Mouse (Mus musculus): ENCODE results near the gene Zfp609. TPM values are rescaled to one million over a fixed set of nuclear protein-coding genes. Genes with fewer than 3 reads are reported as not detected.
"Not testable (repeated sequence)": the region's sequence is repeated elsewhere in the genome, so short reads cannot be mapped to it uniquely, and the experiment has no call there.

Gene Zfp609
- total RNA-seq, 4 experiments from 2014 or later: 15.8 to 18.8 (median 17.6) TPM

DNA sequence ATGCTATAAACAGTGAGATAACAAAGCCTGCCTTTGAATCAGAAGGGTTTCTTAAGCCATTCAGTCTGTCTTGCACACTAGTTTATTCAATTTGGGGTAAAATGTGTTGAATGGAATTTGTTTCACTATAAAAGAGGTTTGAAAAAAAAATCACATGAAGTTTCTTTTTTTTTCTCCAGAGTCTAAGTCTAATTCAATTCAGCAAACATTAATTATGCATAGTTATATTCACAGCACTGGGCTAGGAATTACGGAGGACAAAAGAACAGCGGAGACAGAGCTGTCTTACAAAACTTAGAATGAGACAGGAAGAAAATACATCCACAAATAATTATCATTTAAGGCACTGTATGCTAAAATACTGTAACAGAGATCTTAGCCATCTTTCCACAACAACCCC lies 9.0 kb downstream of the Zfp609 start:
- no peak for DNase-seq (ENCODE audit: low spot score in 2 of 2)

DNA sequence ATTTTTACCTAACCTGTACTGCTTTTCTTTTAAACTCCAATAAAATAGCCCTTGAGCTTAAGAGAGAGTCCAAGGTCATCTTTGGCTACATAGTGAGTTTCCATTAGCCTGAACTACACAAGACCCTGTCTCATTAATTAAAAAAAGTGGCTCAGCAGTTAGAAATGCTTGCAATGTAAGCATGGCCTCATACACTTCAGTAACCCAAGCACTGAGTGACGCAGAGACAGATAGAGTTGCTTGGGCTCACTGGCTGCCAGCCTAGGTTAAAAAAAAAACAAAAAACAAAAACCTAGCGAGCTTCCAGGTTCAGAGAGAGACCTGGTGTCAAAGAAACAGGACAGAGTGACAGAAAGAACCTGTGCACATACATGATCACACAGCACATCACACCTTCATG lies 14.5 kb downstream of the Zfp609 start:
- DNase-seq (ENCODE audit: low spot score in 2 of 2): no peak

DNA sequence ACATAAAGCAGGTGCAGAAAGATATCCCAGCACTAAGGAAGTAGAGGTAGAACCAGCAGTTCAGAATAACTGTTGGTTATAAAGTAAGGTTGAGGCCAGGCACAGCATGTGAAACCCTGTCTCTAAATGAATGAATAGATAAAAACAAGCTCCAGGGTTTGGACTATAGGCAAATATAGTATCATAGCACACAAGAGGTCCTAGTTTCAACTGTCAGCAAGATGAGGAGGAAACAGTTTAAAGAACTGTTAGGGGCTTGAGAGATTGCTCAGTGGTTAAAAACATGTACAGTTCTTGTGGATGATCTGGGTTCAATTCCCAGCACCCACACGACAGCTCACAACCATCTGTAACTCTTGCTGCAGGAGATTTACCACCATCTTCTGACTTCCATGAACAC lies 15.6 kb downstream of the Zfp609 start:
- DNase-seq (ENCODE audit: low spot score in 2 of 2): no peak

DNA sequence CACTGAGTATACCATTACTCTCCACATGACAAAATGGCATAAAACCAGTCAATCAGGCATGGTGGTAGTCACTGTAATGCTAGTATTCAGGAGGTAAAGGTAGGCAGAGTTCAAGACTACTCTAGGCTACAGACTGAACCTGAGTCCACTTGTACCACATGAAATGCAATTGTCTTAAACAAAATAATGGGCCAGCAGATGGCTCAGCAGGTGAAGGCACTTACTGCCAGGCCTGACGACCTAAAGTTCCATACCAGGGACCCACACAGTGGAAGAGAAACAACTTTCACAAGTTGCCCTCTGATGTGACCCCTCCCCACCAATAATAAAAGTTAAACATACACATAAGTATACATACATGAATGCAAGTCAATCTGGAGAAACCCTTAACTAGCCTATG lies 19.5 kb downstream of the Zfp609 start:
- no peak for DNase-seq (ENCODE audit: low spot score in 2 of 2)

DNA sequence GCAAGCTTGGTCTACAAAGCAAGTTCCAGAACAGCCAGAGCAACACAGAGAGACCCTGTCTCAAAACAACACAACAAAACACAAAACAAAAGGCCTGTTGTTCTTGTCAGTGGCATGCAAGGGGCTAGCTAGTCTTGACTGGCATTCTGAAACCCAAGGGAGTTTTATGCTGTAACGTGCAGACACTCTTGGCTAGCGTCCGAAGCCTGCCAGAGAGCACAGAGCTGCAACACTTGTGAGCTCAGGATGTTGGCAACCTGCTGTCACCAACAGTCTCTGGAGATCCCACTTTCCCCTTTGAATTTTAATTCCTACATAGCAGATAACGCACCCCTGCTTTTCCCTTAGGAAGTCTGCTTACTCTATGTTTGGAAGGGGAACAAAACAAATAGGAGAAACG lies 20.1 kb downstream of the Zfp609 start:
- no peak for DNase-seq (ENCODE audit: low spot score in 2 of 2)

DNA sequence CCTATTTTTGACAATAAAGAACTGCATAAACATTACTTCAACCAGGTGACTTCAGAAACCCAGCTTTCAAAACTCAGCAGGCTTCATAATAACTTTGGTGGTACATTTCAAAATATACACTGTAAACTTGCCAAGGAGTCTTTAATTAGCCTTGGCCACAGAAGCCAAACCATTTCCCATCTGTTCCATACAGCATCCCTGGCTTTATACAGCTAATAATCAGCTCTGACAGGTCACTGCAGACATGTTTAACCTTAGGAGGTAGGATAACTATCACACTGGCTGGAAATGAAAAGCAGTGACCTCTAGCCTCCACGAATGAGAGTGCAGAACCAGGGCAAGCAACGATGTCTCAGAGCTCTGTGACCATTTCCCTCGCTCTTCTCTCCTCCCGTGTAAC lies 27.6 kb downstream of the Zfp609 start:
- no peak for DNase-seq (ENCODE audit: low spot score in 2 of 2)

DNA sequence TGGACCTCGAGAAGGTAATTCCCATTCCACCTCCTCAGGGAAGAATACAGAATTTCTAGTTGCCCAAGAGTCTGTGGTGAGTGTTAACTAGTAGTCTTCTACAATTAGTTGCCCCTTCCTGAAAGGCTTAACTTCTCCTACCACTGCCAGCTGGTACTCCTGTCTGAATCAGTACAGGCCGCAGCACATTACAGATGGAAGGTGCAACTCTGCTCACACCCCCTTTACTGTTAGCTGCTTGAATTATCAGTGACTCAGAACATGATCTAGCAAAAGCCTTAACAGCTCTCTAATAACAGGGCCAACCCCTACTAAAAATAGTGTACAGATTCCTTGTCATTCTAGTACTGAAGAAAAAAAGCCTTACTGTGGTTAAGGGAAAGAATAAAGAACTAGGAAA lies 31.7 kb downstream of the Zfp609 start:
- DNase-seq (ENCODE audit: low spot score in 2 of 2): no peak

DNA sequence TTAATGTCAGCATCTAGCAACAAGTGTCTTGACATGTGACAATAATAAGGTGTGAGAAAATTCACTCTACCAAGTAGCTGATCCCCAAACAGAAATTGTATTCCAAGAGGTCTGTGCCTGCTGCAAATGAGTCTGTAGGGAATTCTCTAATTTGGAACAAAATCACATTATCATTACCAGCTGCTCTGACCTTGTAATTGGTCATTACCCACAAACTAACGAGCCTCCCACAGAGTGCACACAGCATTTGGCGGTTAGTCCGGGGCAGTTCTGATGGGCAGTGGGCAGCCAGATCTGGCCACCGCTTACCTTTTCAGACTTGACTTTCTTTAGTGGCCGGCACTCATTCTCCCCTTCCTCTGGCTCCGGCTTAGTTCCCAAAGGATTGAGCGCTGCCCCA lies 33.1 kb downstream of the Zfp609 start:
- no peak for DNase-seq (ENCODE audit: low spot score in 2 of 2)

DNA sequence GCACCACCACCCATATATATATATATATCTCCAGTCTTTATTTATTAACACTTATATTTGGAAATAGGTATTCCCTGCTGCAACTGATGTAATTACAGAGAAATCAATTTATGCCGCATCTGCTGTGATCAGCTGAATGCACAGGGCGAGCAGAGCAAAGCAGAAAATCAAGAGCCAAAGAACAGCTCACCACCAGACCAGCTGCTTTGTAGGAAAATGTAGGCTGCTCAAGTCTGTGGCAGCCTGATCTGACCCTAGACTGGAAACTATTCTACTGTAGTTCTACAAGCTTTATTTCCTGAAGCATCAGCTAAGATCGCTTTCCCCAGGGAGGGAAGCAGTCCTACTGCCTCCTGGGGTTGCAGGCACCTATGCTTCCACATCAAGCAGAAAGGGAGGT lies 33.9 kb downstream of the Zfp609 start:
- DNase-seq (ENCODE audit: low spot score in 2 of 2): no peak

DNA sequence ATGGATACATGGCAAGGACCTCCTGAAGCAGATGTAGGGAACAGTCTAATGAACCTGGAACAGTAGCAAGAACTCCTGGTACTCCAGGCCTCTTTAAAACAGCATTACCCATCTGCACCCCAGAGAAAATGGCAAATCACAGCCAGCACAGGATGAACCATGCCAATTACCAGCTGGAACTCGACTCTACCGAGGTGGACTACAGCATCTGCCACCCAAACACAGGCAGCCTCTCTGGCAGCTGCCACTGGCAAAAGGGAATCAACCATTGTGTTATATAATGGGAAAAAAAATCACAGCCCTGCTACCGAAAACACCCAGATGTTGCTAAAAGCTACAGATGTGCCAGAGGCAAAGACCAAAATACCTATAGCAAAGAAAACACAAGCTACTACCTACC lies 34.3 kb downstream of the Zfp609 start:
- DNase-seq (ENCODE audit: low spot score in 2 of 2): no peak

DNA sequence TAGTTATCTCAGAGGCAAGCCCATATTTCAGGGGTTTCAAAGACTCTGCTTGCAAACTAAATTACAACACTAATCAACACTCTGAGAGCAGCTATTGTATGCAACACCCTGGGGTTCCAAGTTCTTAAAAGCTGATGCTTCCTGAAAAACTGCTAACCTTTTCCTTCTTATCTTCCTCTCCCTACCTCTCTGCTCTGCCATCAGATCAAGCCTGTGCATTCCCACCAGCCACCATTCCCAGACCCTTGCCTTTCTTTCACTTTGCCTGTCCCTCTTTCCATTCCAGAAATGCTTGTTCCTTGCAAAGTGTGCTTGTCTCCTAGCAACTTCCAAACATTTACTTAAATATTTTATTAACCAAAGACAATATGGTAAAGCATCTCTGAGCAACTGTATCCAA lies 35.5 kb downstream of the Zfp609 start:
- DNase-seq (ENCODE audit: low spot score in 2 of 2): no peak

DNA sequence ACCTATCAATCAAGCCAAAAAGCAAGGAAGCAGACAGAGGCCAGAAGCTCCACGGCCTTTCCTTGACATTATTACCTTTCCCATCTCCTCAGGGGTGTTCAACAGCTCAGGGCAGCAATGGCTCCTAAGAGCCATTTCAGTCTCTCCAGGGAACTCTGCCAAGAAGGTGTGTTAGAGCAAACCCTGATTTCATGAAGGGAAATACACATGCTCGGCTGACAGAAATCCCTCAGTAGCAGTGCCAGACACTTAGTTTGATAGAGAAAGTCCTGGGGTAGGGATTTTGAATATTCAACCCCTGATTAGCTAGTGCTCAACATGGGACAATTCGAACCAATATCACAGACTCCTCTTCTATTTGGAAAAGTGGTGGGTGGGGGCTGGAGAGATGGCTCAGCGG lies 36.3 kb downstream of the Zfp609 start:
- DNase-seq (ENCODE audit: low spot score in 2 of 2): no peak

DNA sequence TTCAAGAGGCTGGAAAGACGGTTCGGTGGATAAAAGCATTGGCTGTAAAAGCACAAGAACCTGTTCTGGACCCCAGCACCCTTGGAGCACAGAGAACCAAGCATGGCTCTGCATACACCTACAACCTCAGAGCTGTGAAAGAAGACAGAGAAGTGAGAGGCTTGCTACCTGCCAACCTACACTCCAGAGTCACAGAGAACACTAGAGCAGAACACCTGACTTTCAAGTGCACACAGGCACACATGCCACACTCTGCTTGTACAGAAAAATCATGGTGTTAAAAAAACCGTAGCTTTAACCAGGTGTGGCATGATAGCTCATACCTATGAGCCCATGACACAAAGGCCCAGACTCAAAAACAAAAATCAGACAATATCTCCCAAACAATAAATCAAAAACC lies 37.6 kb downstream of the Zfp609 start:
- DNase-seq (ENCODE audit: low spot score in 2 of 2): no peak

DNA sequence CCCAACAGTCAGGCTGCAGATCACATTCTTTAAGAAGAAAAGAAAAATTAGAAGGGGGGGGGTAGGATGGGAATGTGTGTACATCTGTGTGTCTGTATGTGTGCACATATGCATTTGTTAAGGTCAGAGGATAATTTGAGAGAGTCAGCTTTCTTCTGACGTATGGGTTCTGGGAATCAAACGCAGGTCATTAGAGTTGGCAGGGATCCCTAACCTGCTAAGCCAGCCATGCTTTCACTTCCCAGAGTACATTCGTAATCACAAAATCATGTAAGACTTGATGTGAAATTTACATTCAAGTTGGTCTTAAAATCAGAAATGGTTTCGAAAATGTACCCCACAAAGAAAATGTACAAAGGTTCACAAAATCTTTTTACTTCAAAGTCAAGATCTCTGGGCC lies 38.8 kb downstream of the Zfp609 start:
- no peak for DNase-seq (ENCODE audit: low spot score in 2 of 2)

DNA sequence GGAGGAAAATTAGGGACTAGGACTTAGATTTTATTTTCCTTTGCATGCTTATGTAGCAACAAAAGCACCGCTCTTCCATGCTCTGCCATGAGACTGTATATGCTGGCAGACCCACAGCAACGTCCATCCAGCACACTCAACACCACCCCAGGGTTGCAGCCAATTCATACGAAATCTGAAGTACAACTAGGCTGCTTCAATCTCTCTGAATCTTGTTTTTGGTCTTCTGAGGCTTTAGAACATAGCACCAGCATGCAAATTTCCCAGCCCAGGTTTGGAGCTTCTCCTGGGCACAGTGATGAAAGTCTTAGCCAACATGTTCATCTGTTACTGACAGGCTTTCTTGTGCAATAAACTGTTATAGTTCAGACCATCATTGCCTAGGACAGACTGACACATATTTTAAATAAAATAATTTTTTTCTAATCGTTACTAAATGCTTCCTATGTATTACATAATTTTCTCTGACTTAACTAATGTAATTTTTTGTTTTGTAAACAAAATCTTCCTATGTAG lies 39.5 kb downstream of the Zfp609 start:
- no peak for DNase-seq (ENCODE audit: low spot score in 2 of 2)

DNA sequence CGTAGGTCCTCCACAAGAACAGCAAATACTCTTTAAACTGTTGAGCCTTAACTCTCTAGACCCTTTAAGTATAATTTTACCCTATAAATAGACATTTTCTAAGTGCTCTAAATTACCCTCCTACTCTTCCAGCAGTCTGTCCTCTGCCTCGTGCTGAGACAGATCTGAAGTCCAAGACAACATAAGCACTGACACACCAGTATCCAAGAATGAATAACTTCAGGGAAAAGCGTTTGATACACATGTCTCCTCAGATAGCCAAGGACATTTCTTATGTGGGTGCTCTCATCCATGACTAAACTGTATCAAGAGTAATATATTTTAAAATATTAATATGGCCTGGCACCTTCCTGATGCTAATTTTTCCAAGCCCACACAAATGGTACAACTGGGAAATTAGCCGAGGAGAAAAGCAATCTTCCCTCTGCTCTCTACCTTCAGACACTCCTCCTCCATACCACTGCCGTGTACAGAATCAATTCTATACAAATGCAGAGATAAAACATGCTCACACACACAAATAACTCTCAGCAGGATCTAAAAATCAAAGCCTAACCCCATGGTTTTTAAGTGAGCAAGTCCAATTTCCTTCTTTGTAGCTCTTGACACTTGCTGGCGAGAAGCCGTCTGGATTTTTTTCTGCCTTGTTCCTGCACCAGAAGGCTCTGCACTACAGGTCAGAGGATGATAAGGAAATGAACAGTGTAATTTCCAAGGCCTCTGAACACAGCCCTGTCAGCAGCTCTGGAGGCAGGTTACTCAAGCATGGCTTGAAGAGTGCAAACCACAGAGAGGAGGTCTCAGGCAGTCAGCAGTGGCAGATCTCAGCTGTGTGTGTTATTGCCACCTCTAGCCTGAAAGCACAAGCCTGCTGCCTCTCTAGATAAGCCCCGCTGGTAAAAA lies 40.2 kb downstream of the Zfp609 start:
- no peak for DNase-seq (ENCODE audit: low spot score in 2 of 2)

DNA sequence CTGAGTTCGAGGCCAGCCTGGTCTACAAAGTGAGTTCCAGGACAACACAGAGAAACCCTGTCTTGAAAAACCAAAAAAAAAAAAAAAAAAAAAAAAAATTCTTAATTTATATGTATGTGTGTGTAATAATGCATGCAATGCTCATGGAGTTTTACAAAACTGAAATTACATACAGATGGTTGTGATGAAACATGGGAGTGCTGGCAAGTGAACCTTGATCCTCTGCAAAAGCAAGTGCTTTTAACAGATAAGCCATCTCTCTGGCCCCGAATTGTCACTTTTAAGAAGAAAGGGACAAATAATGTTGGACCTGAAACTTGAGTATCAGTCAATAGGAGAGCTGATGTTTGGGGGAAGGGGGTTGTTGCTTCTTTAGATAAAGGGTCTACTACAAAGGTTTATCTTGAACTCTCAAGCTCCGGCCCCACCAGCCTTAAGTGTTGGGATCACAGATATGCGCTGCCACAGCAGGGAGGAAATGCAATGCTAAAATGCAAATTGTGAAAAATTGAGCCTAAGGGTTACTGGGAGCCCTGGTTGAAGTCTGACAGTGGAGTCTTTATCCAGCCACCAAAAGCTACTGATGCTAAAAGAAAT lies 41.5 kb downstream of the Zfp609 start:
- DNase-seq (ENCODE audit: low spot score in 2 of 2): no peak

DNA sequence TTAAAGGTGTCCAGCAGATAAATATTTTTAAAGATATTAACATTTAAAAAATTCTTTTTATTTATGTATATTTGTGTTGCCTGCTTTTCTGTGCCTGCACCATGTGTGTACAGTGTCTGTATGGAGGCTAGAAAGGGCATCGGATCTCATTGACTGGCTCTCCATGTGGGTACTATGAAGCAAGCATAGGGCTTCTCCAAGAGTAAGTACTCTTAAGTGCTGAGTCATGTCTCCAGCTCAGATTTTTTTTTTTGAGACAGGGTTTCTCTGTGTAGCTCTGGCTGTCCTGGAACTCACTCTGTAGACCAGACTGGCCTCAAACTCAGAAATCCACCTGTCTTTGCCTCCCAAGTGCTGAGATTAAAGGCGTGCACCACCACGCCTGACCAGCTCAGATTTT lies 47.7 kb downstream of the Zfp609 start:
- not testable (repeated sequence) for DNase-seq (ENCODE audit: low spot score in 2 of 2)

DNA sequence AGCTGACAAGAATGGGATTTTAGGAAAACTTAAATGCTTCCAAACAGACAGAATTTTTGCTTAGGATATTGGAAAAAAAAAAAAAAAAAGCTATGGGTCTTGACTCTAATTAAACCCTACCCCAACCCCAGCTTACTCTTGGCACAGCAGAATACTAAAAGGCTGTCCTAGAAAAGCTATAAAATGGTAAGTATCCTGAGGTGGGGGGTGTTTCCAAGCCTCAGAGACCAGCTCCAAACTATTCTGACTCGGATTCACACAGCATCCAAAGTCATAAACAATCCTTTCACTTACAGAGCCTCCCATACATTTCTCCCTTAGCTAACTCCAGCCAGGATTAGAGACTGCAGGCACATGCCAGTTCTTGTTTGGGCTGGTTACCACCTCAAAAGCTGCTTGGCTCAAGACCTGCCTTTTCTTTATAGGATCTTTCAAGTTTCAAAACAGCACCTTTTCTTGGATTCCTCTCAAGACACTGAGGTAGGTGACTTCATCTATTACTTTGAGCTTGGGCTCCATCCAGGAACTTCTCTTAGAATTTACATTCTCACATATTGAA lies 50.4 kb downstream of the Zfp609 start:
- no peak for DNase-seq (ENCODE audit: low spot score in 2 of 2)

DNA sequence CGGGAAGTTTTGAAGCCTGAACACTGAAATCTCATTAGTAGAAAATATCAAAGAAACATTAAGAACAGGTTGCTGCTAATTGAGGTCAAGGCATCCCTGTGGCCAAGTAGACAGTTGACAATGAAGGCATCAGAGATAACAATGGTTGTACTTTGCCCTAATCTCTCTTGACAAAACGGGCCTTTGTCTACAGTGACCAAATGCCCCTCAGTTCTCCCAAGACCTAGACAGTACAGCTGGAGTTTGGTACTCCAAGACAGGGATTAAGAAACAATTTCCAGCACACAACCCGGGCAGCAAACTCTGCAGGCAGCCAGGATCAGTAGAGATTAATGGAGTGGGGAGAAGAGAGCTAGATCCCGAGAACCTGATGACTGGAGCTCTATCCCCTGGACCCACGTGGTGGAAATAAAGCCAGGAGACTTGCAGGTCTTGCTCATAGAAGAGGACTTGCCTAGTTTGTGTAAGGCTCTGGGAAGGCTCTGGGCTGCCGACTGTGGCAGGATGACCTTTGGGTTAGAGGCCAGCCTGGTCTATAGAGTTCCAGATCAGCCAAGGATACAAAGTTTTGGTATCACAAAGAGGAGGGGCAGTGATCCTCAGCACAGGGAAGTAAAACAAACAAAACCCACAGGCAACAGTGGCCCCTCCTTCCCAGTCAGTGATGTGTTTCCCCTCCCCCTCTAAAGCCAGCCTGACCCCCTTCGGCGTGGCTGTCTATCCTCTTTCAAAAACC lies 51.1 kb downstream of the Zfp609 start:
- no peak for DNase-seq (ENCODE audit: low spot score in 2 of 2)

DNA sequence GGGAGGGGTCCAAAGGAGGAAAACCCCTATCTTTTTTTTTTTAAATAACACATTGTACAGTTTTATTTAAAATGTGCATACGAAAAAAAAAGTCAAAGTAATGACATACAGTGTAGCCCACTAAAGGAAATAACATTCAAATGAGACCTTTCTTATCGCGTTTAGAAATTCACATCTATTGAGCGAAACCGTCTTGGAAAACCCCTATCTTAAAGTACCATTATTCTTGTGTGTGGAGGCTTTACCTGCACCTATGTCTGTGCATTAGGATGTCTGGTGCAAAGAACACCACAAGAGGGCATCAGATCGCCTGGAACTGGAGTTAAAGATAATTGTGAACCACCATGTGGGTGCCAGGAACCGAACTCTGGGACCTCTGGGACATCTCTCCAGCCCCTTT lies 53.6 kb downstream of the Zfp609 start:
- no peak for DNase-seq (ENCODE audit: low spot score in 2 of 2)
